Mouse (Mus musculus) natural killer cell, adult 2 months (primary cell): Measurements from ENCODE around the gene Mark4.

ENCODE experiments used
- DNase-seq, 2 experiments: peaks; one replicate each; pipeline ENCODE4 v3.0.0; 2022; ENCODE audit warnings: low spot score in 2 of 2

The Mark4 gene

GRCm38 (mm10) chr7:19458591-19459111 is at the start of gene Mark4:
TSS of gene Mark4 (minus strand) at chr7:19458821.
- DNase-seq = peak; percentile 61 to 70

GRCm38 (mm10) chr7:19507612-19507981 is 49.0 kb upstream of the Mark4 start:
- DNase-seq = no peak

GRCm38 (mm10) chr7:19506969-19507611 is 48.5 kb upstream of the Mark4 start:
- DNase-seq = peak; percentile 20 to 38

- no peak for DNase-seq
These were observed 47.7 kb upstream of the Mark4 start for GRCm38 (mm10) chr7:19506326-19506725.

GRCm38 (mm10) chr7:19503481-19504068 is 45.0 kb upstream of the Mark4 start:
- peak; percentile 31 to 46 for DNase-seq

- DNase-seq = no peak
These were observed 43.0 kb upstream of the Mark4 start for GRCm38 (mm10) chr7:19501658-19502057.

- DNase-seq = peak in 1 of 2 experiments; percentile 14
These were observed 42.1 kb upstream of the Mark4 start for GRCm38 (mm10) chr7:19500420-19501363.

GRCm38 (mm10) chr7:19498326-19498725 is 39.7 kb upstream of the Mark4 start:
- no peak for DNase-seq

GRCm38 (mm10) chr7:19496214-19496555 is 37.6 kb upstream of the Mark4 start:
- no peak for DNase-seq

- no peak for DNase-seq
These were observed 37.0 kb upstream of the Mark4 start for GRCm38 (mm10) chr7:19495521-19496213.

- no peak for DNase-seq
These were observed 36.3 kb upstream of the Mark4 start for GRCm38 (mm10) chr7:19494751-19495474.

GRCm38 (mm10) chr7:19491731-19492130 is 33.1 kb upstream of the Mark4 start:
- DNase-seq = peak; percentile 40 to 42

GRCm38 (mm10) chr7:19489525-19489924 is 30.9 kb upstream of the Mark4 start:
- DNase-seq = no peak

GRCm38 (mm10) chr7:19486549-19486948 is 27.9 kb upstream of the Mark4 start:
- DNase-seq = no peak

GRCm38 (mm10) chr7:19485488-19485887 is 26.9 kb upstream of the Mark4 start:
- no peak for DNase-seq

GRCm38 (mm10) chr7:19483281-19483680 is 24.7 kb upstream of the Mark4 start:
- DNase-seq = no peak

GRCm38 (mm10) chr7:19477624-19478384 is 19.2 kb upstream of the Mark4 start:
- no peak for DNase-seq

- DNase-seq = no peak
These were observed 18.5 kb upstream of the Mark4 start for GRCm38 (mm10) chr7:19477084-19477483.

- peak; percentile 19 to 39 for DNase-seq
These were observed 15.3 kb upstream of the Mark4 start for GRCm38 (mm10) chr7:19473875-19474443.

- peak in 1 of 2 experiments; percentile 14 for DNase-seq
These were observed 13.8 kb upstream of the Mark4 start for GRCm38 (mm10) chr7:19472403-19472802.
